Mouse (Mus musculus) lung, embryonic 14.5 days (tissue): ENCODE results near the gene Ski. TPM values are rescaled to one million over a fixed set of nuclear protein-coding genes. Genes with fewer than 3 reads are reported as not detected.

Experiments
- ATAC-seq: fragments of 200-750 bp; cut with Nextera tagmentation; 2 replicates; pipeline ENCODE4 v1.8.0; 2017; ENCODE audit warnings: mild to moderate bottlenecking, moderate TSS enrichment, moderate library complexity; ENCODE audit not compliant: insufficient read depth
- DNase-seq: peaks from one replicate; pipeline ENCODE4 v3.0.0-alpha.2; 2015
- H3K27ac ChIP-seq: fragments of 300-500 bp; sonication (generic); 2 replicates; pipeline ENCODE4 v1.5.1; 2014; ENCODE audit warnings: low read depth, mild to moderate bottlenecking, moderate library complexity
- H3K27me3 ChIP-seq: fragments of 300-500 bp; sonication (generic); 2 replicates; pipeline ENCODE4 v1.6.1; 2014; ENCODE audit warnings: low read length, control low read depth; ENCODE audit not compliant: insufficient read depth
- H3K36me3 ChIP-seq: fragments of 300-500 bp; sonication (generic); 2 replicates; pipeline ENCODE4 v1.6.1; 2014; ENCODE audit warnings: control low read depth; ENCODE audit not compliant: insufficient read depth
- H3K4me1 ChIP-seq: fragments of 300-500 bp; sonication (generic); 2 replicates; pipeline ENCODE4 v1.6.1; 2014; ENCODE audit warnings: antibody characterized with exemption, control low read depth; ENCODE audit not compliant: insufficient read depth
- H3K4me2 ChIP-seq: fragments of 300-500 bp; sonication (generic); 2 replicates; pipeline ENCODE4 v1.6.1; 2014; ENCODE audit warnings: mild to moderate bottlenecking
- H3K4me3 ChIP-seq: fragments of 300-500 bp; sonication (generic); 2 replicates; pipeline ENCODE4 v1.5.1; 2014; ENCODE audit warnings: low read depth, low read length
- H3K9ac ChIP-seq: fragments of 300-500 bp; sonication (generic); 2 replicates; pipeline ENCODE4 v1.6.1; 2014
- H3K9me3 ChIP-seq: fragments of 300-500 bp; sonication (generic); 2 replicates; pipeline ENCODE4 v1.6.1; 2016; ENCODE audit warnings: low read depth, low read length, control low read depth
- CTCF ChIP-seq: IDR thresholded peaks from 2 replicates; pipeline ENCODE4 v1.5.1; 2016; ENCODE audit warnings: antibody characterized with exemption, low read depth
- WGBS: fragments of 180-500 bp; shearing (Covaris S2); extraction: QIAGEN DNeasy Blood & Tissue Kit; methylation state at CpG from one replicate; pipeline ENCODE4 v1.1.7; 2014; 5-methylcytosine and 5-hydroxymethylcytosine counted together
- polyA plus RNA-seq: library from polyadenylated mRNA; unstranded; fragments of >200 nt; fragmentation: Nextera tagmentation; extraction: Ambion mirVana; gene quantifications from 2 replicates; pipeline ENCODE4 v1.2.1, GENCODE M21; 2014

Ski gene
- polyA plus RNA-seq, 1 experiment from 2014 or later: 23.7 TPM

GRCm38 (mm10) chr4:155213752-155214054 lies 8.7 kb downstream of the Ski start:
- Histone ChIP-seq H3K9ac (no peak overlapping the region), H3K36me3 (peaks cover 31% of the 10 kb centered on the region), H3K9me3 (no peaks in the 10 kb centered on the region), H3K4me2 (no peak overlapping the region), H3K4me1 (peaks cover 45% of the 10 kb centered on the region), H3K27ac (no peak overlapping the region), H3K27me3 (no peaks in the 10 kb centered on the region), H3K4me3 (no peak overlapping the region)
- no peak for TF ChIP-seq CTCF
- DNase-seq (no peak), ATAC-seq (no peak)
- 79% methylated on average over 6 of the region's 6 CpGs for WGBS

DNA sequence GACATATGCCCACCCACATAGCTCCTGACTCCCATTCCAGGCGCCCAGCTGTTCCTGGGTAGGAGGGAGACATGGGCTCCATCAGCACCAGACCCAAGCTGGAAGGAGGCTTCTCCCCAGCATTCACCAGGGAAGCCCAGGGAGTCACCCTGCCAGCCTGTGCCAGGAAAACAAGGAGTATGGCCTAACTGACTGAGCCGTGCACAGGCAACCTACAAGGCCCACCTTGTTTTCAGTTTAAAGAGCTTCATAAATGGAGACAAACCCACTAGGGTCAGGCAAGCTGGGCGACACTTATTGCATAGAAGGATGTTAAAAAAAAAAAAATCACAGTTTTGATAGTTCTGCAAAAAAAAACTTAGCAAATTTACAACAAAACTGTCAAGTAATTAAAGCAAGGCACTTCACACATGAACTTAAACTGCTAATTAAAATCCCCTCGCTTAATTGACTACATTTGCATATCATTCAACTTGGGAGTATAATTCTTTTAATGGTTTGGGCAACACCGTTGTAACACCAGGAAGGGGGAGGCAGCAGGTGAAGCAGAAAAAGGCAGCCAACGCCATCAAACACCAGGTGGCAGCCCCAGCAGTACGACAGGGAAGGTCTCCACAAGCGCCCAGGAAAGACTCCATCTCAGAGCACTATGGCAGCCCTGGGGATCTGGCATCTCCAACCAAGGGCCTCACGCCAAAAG lies 9.2 kb downstream of the Ski start:
- no peak for DNase-seq
- TF ChIP-seq CTCF: no peak
- Histone ChIP-seq H3K36me3 (peaks cover 31% of the 10 kb centered on the region), H3K27ac (no peak overlapping the region), H3K4me2 (no peak overlapping the region), H3K4me1 (peaks cover 45% of the 10 kb centered on the region), H3K27me3 (no peaks in the 10 kb centered on the region), H3K9me3 (no peaks in the 10 kb centered on the region), H3K4me3 (no peak overlapping the region), H3K9ac (no peak overlapping the region)
- 66% methylated on average over 9 of the region's 9 CpGs for WGBS
- no peak for ATAC-seq

- 90% methylated on average over 5 of the region's 5 CpGs for WGBS
- H3K9me3 ChIP-seq: no peaks in the 10 kb centered on the region
Observed at GRCm38 (mm10) chr4:155209494-155209893, 12.9 kb downstream of the Ski start.

DNA sequence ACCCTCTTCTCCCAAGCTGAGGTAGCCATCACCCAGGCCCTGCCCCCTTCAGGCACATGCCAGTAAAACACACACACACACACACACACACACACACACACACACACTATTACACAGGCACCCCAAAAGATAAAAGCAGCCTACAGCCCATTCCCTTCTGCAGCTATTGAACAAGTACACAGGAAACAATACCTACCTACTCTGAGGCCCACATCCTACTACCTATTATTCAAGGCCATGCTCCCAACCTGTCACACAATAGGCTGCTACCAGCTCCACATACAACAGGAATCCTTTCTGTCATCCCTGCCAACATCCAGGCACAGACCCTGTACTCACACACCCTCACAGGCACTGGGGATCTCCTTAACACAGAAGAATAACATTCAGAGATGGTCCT lies 13.3 kb downstream of the Ski start:
- Histone ChIP-seq H3K4me1 (peaks cover 35% of the 10 kb centered on the region), H3K4me2 (no peak overlapping the region), H3K27me3 (no peaks in the 10 kb centered on the region), H3K9ac (no peak overlapping the region), H3K4me3 (no peak overlapping the region), H3K27ac (no peak overlapping the region), H3K9me3 (no peaks in the 10 kb centered on the region), H3K36me3 (peaks cover 23% of the 10 kb centered on the region)
- no peak for TF ChIP-seq CTCF
- ATAC-seq (no peak), DNase-seq (no peak)

More at GRCm38 (mm10) chr4:155209494-155209893, 12.9 kb downstream of the Ski start:
- no peak overlapping the region for H3K27ac ChIP-seq
- H3K9ac ChIP-seq: no peak overlapping the region
- H3K4me3 ChIP-seq: no peak overlapping the region
- H3K4me2 ChIP-seq: no peak overlapping the region
- TF ChIP-seq CTCF: no peak
- ATAC-seq: no peak
- peaks cover 35% of the 10 kb centered on the region for H3K4me1 ChIP-seq
- H3K27me3 ChIP-seq: no peaks in the 10 kb centered on the region
- DNase-seq: no peak
- peaks cover 21% of the 10 kb centered on the region for H3K36me3 ChIP-seq

DNA sequence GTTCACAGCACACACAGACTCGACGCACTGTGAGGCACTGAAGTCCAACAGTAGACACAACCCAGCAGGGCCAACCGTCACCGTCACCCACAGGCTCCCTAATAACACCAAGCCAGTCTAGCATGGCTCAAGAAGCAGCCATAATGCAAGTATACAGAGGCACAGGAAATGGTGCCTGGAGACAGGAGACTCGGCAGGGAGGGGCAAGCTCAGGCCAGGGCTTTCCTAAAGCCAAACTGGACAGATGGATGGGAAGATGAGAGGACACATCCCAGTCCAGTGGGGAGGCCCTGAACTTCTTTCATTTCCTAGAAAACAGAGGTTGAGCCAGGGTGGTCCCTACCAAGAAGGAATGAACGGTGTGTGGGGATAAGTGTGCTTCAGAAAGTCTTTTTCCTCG lies 13.8 kb downstream of the Ski start:
- H3K27ac ChIP-seq: peak overlapping the region; percentile 54; the same call in 1 of the 2 replicates
- WGBS: 56% methylated on average over 7 of the region's 7 CpGs
- no peaks in the 10 kb centered on the region for H3K9me3 ChIP-seq
- DNase-seq: no peak
- no peak for TF ChIP-seq CTCF
- H3K9ac ChIP-seq: no peak overlapping the region
- no peaks in the 10 kb centered on the region for H3K27me3 ChIP-seq
- peaks cover 35% of the 10 kb centered on the region for H3K4me1 ChIP-seq
- ATAC-seq: no peak
- H3K4me3 ChIP-seq: no peak overlapping the region
- peaks cover 26% of the 10 kb centered on the region for H3K36me3 ChIP-seq
- no peak overlapping the region for H3K4me2 ChIP-seq

DNA sequence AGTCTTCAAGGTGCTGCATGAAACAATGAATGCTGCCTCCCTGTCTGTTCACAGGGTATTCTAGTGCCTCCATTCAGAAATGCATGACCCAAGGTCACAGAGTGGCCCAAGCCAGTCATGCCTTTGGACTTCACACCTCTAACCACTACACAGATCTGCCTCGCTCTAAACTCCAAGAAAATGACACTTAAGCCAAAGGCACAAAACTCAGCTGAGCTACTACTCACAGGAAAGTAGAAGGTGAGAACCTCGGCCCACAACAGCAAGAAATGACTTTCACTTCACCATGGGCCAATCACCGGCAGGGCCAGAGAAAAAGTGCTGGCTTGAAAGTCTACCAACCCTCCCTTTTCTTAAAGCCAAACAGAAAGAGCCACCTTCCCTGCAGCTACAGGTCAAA lies 14.6 kb downstream of the Ski start:
- WGBS: 63% methylated on average over 3 of the region's 3 CpGs
- no peak overlapping the region for H3K9ac ChIP-seq
- H3K27ac ChIP-seq: peak overlapping the region; percentile 0; the same call in 1 of the 2 replicates
- no peak overlapping the region for H3K4me3 ChIP-seq
- H3K36me3 ChIP-seq: peaks cover 29% of the 10 kb centered on the region
- DNase-seq (no peak), ATAC-seq (no peak)
- no peaks in the 10 kb centered on the region for H3K27me3 ChIP-seq
- peaks cover 35% of the 10 kb centered on the region for H3K4me1 ChIP-seq
- H3K4me2 ChIP-seq: no peak overlapping the region
- no peak for TF ChIP-seq CTCF
- no peaks in the 10 kb centered on the region for H3K9me3 ChIP-seq

DNA sequence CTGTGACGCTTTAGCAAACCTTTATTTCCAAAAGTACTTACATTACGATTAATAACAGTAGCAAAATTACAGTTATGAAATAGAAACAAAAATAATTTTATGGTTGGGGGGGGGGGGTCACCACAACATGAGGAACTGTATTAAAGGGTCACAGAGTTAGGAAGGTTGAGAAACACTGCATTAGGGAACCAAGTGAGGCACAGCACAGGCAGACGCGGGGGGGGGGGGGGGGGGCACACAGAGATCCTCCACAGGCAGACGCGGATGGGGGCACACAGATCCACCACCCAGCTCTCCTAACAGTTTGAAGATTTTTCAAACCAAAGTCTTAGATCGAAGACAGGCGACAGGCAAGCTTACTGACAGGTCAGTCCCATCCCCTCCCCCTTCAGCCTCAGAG lies 15.9 kb downstream of the Ski start:
- ATAC-seq: no peak
- WGBS: 50% methylated on average over 6 of the region's 8 CpGs

More for the DNA sequence above, 15.9 kb downstream of the Ski start:
- Histone ChIP-seq H3K4me3 (no peak overlapping the region), H3K27me3 (no peaks in the 10 kb centered on the region), H3K9me3 (no peaks in the 10 kb centered on the region), H3K4me1 (peaks cover 35% of the 10 kb centered on the region), H3K4me2 (no peak overlapping the region), H3K36me3 (peaks cover 29% of the 10 kb centered on the region), H3K27ac (no peak overlapping the region), H3K9ac (no peak overlapping the region)
- no peak for DNase-seq
- TF ChIP-seq CTCF: no peak
